ENCODE assay signal across 8 mouse cellular contexts in the genomic region with DNA sequence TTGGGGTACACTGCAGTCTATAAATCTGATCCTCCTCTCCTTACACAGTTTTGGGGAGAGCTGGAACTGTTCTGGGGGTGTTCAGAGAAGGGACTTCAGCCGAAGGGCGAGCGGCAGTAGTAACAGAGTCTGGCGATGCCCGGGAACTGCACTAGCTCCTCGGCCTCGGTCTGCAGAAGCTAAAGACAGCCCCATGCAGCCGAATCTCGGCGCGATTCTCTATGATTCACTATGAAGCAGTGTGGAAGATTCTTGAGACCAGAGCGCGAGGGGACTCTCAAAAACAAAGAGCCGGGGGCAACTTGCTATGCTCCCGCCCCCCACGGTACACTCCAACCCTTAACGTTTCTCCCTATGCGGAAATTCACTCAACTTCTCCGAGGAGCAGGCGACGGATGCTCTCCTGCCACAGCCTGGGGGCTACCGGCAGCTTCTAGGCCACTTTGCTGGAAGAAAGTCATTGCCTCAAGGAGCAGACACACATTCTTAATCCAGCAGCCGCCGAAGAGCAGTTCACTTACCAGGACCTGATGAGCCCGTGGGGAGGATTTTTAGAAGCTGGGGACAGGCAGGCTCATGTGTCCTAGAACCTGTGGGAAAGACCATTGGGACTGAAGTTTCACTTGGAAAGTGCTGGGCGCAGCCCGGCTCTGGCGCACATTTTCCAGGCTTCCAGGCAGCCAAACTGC.
DNase-seq lines count a peak whose midpoint lies in the region; ATAC-seq and TF ChIP-seq lines count a peak whose summit lies in the region.

No protein-coding gene starts in this region.

- peak overlapping the region; percentile 79 for H3K4me3 ChIP-seq in gastrocnemius, adult 2 months
- H3K4me3 ChIP-seq in intestine, embryonic 14.5 days (ENCODE audit: low read depth, low read length) = peak overlapping the region; percentile 41
- H3K4me3 ChIP-seq in liver, embryonic 11.5 days (ENCODE audit: low read depth, low read length) = peak overlapping the region; percentile 39
- peak overlapping the region; percentile 27 for H3K4me3 ChIP-seq in neural tube, embryonic 14.5 days (ENCODE audit: low read depth, low read length)

- no peaks in the 10 kb centered on the region for H3K36me3 ChIP-seq in intestine, embryonic 14.5 days (ENCODE audit: control insufficient read depth, insufficient read depth, low read length)
- H3K36me3 ChIP-seq in liver, embryonic 11.5 days (ENCODE audit: control insufficient read depth, insufficient read depth, low read length) = no peaks in the 10 kb centered on the region
- no peaks in the 10 kb centered on the region for H3K36me3 ChIP-seq in neural tube, embryonic 14.5 days (ENCODE audit: control insufficient read depth, insufficient read depth, low read length)

- peak; percentile 67 for DNase-seq in gastrocnemius, adult 2 months
- no peak for DNase-seq in gastrocnemius, adult 18-20 months (ENCODE audit: low spot score)
- peak; percentile 63 for DNase-seq in cerebellum, adult 9-10 months
- DNase-seq in gastrocnemius, postnatal 25 days = peak; percentile 55
- DNase-seq in intestine, embryonic 14.5 days (ENCODE audit: low spot score) = peak; percentile 87
- DNase-seq in liver, embryonic 11.5 days (ENCODE audit: low spot score) = peak; percentile 64

- no peak for TF ChIP-seq CTCF in gastrocnemius, adult 2 months (IDR thresholded peaks at IDR 0.05)

- peak overlapping the region; percentile 74 for H3K4me2 ChIP-seq in intestine, embryonic 14.5 days (ENCODE audit: low read length)
- H3K4me2 ChIP-seq in liver, embryonic 11.5 days = peak overlapping the region; percentile 59
- peak overlapping the region; percentile 71 for H3K4me2 ChIP-seq in neural tube, embryonic 14.5 days (ENCODE audit: low read depth, low read length)

- intact Hi-C loops in gastrocnemius, adult 2 months (cut with DNase I) = no loop called here

- H3K9ac ChIP-seq in intestine, embryonic 14.5 days (ENCODE audit: low read length) = peak overlapping the region; percentile 43
- H3K9ac ChIP-seq in liver, embryonic 11.5 days (ENCODE audit: low read depth, low read length) = peak overlapping the region; percentile 13
- H3K9ac ChIP-seq in neural tube, embryonic 14.5 days (replicated peaks; ENCODE audit: low read depth, low read length) = peak overlapping the region; percentile 50

- peak overlapping the region; percentile 95 for H3K27ac ChIP-seq in gastrocnemius, adult 2 months
- H3K27ac ChIP-seq in intestine, embryonic 14.5 days (ENCODE audit: low read depth) = peak overlapping the region; percentile 27; the same call in 1 of the 2 replicates
- no peak overlapping the region for H3K27ac ChIP-seq in liver, embryonic 11.5 days (ENCODE audit: low read depth, low read length)
- H3K27ac ChIP-seq in neural tube, embryonic 14.5 days (ENCODE audit: low read depth, low read length) = no peak overlapping the region

- no peak for ATAC-seq in intestine, embryonic 14.5 days (replicated peaks; ENCODE audit: low FRiP score, low TSS enrichment, low read depth)
- ATAC-seq in liver, embryonic 11.5 days (replicated peaks; ENCODE audit: low FRiP score) = no peak
- ATAC-seq in neural tube, embryonic 14.5 days (ENCODE audit: low read depth) = no peak
- no peak for ATAC-seq in granulocyte monocyte progenitor cell, adult 5-6 weeks (replicated peaks; ENCODE audit: poor library complexity, severe bottlenecking)

- no peaks in the 10 kb centered on the region for H3K9me3 ChIP-seq in intestine, embryonic 14.5 days (ENCODE audit: control insufficient read depth, low read length)
- no peaks in the 10 kb centered on the region for H3K9me3 ChIP-seq in liver, embryonic 11.5 days (ENCODE audit: control insufficient read depth, low read length)
- H3K9me3 ChIP-seq in neural tube, embryonic 14.5 days (ENCODE audit: control insufficient read depth, low read length) = no peaks in the 10 kb centered on the region

- H3K4me1 ChIP-seq in intestine, embryonic 14.5 days (replicated peaks; ENCODE audit: control insufficient read depth, insufficient read depth, low read length) = peaks cover 18% of the 10 kb centered on the region
- H3K4me1 ChIP-seq in liver, embryonic 11.5 days (replicated peaks; ENCODE audit: control insufficient read depth, insufficient read depth, low read length) = peaks cover 6% of the 10 kb centered on the region; the same call in 1 of the 2 replicates
- H3K4me1 ChIP-seq in neural tube, embryonic 14.5 days (ENCODE audit: control insufficient read depth, insufficient read depth, low read length) = peaks cover 26% of the 10 kb centered on the region

- WGBS in intestine, embryonic 14.5 days = 3% methylated on average over 28 of the region's 28 CpGs
- 2% methylated on average over 28 of the region's 28 CpGs for WGBS in liver, embryonic 11.5 days
- WGBS in neural tube, embryonic 14.5 days = 4% methylated on average over 28 of the region's 28 CpGs

- peaks cover 30% of the 10 kb centered on the region for H3K27me3 ChIP-seq in intestine, embryonic 14.5 days (replicated peaks; ENCODE audit: control insufficient read depth, insufficient read depth, low read length)
- peaks cover 51% of the 10 kb centered on the region for H3K27me3 ChIP-seq in liver, embryonic 11.5 days (replicated peaks; ENCODE audit: control insufficient read depth, insufficient read depth, low read length)
- H3K27me3 ChIP-seq in neural tube, embryonic 14.5 days (ENCODE audit: control insufficient read depth, insufficient read depth, low read length) = peaks cover 5% of the 10 kb centered on the region; the same call in 1 of the 2 replicates

Comparison
In these comparisons a context has a peak if more than half of its experiments do, and no peak if none do; other contexts are left out.
1. H3K27ac ChIP-seq: peak in gastrocnemius, adult 2 months (single experiment) and intestine, embryonic 14.5 days (single experiment); none in liver, embryonic 11.5 days (single experiment) and neural tube, embryonic 14.5 days (single experiment).
2. H3K4me3 ChIP-seq: peak in every context shown above with its lines; median percentile 79 in gastrocnemius, adult 2 months; 41 in intestine, embryonic 14.5 days; 39 in liver, embryonic 11.5 days; 27 in neural tube, embryonic 14.5 days.
3. Peak in every context shown above with its lines, with median percentiles within 50 percentile points of each other: H3K4me2 ChIP-seq and H3K9ac ChIP-seq.